Mouse (Mus musculus) C2C12 (cell line): ENCODE data around the gene Lhb.

Experiments used
- CEBPB ChIP-seq: IDR thresholded peaks from one replicate; pipeline ENCODE4 v1.6.1; 2011; ENCODE audit warnings: low read depth, mild to moderate bottlenecking, control low read depth, moderate library complexity
- CTCF ChIP-seq: IDR thresholded peaks from one replicate; pipeline ENCODE4 v1.5.1; 2011; ENCODE audit not compliant: control insufficient read depth, insufficient read depth, insufficient read length
- MAX ChIP-seq: IDR thresholded peaks from one replicate; pipeline ENCODE4 v1.6.1; 2011; ENCODE audit warnings: mild to moderate bottlenecking, control low read depth
- USF1 ChIP-seq: IDR thresholded peaks from one replicate; pipeline ENCODE4 v1.6.1; 2011; ENCODE audit warnings: low read depth, mild to moderate bottlenecking, control low read depth, moderate library complexity

DNA sequence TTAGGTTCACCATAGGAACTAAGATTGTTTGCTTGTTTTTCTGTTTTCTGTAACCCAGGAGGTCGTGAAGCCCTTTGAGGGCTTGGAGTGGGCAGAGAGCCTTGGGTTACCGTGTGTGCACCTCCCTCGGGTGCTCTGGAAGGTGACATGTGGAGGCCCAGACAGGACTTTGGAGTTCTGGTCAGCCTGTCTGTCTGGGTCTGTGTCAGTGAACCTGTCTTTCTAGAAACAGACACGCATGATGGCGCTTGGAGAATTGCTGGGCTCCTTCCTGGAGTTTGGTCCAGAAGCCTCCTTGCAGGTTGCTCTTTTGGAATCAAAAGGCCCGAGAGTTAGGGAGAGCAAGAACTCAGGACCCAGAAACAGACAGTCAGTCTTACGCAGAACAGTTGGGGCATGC is 39.8 kb downstream of the Lhb start:
- TF ChIP-seq CTCF (no peak), MAX (no peak), USF1 (no peak), CEBPB (no peak)
